Mouse (Mus musculus) liver, embryonic 11.5 days (tissue): ENCODE measurements around the gene Foxd2. TPM values are rescaled to one million over a fixed set of nuclear protein-coding genes. Genes with fewer than 3 reads are reported as not detected.

Experiments used
- ATAC-seq: fragments of 200-750 bp; cut with Nextera tagmentation; replicated peaks from 2 replicates; pipeline ENCODE4 v1.8.0; 2017; ENCODE audit warnings: moderate number of reproducible peaks, mild to moderate bottlenecking, moderate TSS enrichment, moderate library complexity; ENCODE audit not compliant: low FRiP score
- DNase-seq: peaks from one replicate; pipeline ENCODE4 v3.0.0-alpha.2; 2017; ENCODE audit warnings: low spot score
- H3K27ac ChIP-seq: fragments of 300-500 bp; sonication (generic); 2 replicates; pipeline ENCODE4 v1.5.1; 2014; ENCODE audit warnings: mild to moderate bottlenecking, low read depth, low read length, control low read depth
- H3K27me3 ChIP-seq: fragments of 300-500 bp; sonication (generic); replicated peaks from 2 replicates; pipeline ENCODE4 v1.6.1; 2014; ENCODE audit warnings: low read length, mixed read lengths; ENCODE audit not compliant: control insufficient read depth, insufficient read depth
- H3K36me3 ChIP-seq: fragments of 300-500 bp; sonication (generic); 2 replicates; pipeline ENCODE4 v1.6.1; 2014; ENCODE audit warnings: mild to moderate bottlenecking, low read length, moderate library complexity, mixed read lengths; ENCODE audit not compliant: control insufficient read depth, insufficient read depth
- H3K4me1 ChIP-seq: fragments of 300-500 bp; sonication (generic); replicated peaks from 2 replicates; pipeline ENCODE4 v1.6.1; 2014; ENCODE audit warnings: low read length, mixed read lengths; ENCODE audit not compliant: control insufficient read depth, insufficient read depth
- H3K4me2 ChIP-seq: fragments of 300-500 bp; sonication (generic); 2 replicates; pipeline ENCODE4 v1.6.1; 2014; ENCODE audit warnings: mild to moderate bottlenecking, control low read depth, moderate library complexity
- H3K4me3 ChIP-seq: fragments of 300-500 bp; sonication (generic); 2 replicates; pipeline ENCODE4 v1.5.1; 2014; ENCODE audit warnings: low read depth, low read length, control low read depth
- H3K9ac ChIP-seq: fragments of 300-500 bp; sonication (generic); 2 replicates; pipeline ENCODE4 v1.6.1; 2014; ENCODE audit warnings: low read depth, low read length, control low read depth
- H3K9me3 ChIP-seq: fragments of 300-500 bp; sonication (generic); 2 replicates; pipeline ENCODE4 v1.6.1; 2016; ENCODE audit warnings: low read length, inconsistent platforms, mixed read lengths; ENCODE audit not compliant: control insufficient read depth
- WGBS: fragments of 180-500 bp; shearing (Covaris S2); extraction: QIAGEN DNeasy Blood & Tissue Kit; methylation state at CpG from one replicate; pipeline ENCODE4 v1.1.7; 2014; 5-methylcytosine and 5-hydroxymethylcytosine counted together
- polyA plus RNA-seq: library from polyadenylated mRNA; unstranded; fragments of >200 nt; fragmentation: Nextera tagmentation; extraction: Ambion mirVana; gene quantifications from 2 replicates; pipeline ENCODE4 v1.2.1, GENCODE M21; 2014

The Foxd2 gene
- polyA plus RNA-seq, 1 experiment from 2014 or later: 0.05 TPM

DNA sequence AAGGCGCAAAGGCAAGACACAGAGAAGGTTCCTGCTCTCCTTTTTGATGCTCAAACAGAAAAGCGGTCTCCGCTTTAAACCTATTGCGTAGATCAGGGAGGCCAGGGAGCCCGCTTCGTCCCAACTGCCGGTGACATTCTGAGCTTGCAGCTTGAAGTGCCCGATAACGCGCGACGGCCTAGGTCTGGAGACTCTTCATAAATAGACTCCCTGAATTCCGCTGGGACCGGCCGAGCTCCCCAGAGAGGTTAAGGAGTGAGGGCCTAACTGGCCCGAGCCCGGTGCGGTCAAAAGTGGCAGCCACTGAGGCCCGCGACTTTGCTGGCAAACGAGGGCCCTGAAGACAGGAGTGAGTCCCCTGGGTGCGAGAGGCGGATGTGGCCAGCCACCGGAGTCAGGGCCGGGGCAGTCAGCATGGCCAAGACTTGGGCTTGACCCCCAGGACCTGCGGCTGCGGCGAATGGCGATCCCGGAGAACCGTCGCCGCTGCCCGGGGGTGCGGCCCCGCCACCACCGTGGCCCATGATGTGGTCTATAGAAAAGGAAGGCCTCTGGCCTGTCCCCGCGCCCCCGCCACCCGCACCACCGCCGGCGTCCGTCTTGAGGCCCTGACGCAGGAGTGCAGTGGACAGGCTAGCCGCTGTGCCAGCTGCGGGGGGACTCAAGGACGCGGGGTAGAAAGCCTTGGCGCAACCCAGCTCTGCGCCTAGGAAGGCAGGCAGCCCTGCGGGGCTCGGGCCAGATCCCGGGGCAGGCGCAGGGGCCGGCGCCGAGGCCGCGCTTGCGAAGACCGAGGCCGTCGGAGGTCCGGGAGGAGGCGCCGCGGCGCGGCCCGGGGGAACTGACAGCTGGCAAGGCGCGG lies 1.4 kb downstream of the Foxd2 start:
- no peaks in the 10 kb centered on the region for H3K36me3 ChIP-seq
- no peaks in the 10 kb centered on the region for H3K9me3 ChIP-seq
- no peak overlapping the region for H3K27ac ChIP-seq
- H3K9ac ChIP-seq: no peak overlapping the region
- H3K4me2 ChIP-seq: peak overlapping the region; percentile 90
- no peak for DNase-seq
- peak overlapping the region; percentile 60 for H3K4me3 ChIP-seq
- H3K27me3 ChIP-seq: peaks cover 99% of the 10 kb centered on the region
- 2% methylated on average over 73 of the region's 74 CpGs for WGBS
- H3K4me1 ChIP-seq: peaks cover 7% of the 10 kb centered on the region; the same call in 1 of the 2 replicates
- no peak for ATAC-seq

DNA sequence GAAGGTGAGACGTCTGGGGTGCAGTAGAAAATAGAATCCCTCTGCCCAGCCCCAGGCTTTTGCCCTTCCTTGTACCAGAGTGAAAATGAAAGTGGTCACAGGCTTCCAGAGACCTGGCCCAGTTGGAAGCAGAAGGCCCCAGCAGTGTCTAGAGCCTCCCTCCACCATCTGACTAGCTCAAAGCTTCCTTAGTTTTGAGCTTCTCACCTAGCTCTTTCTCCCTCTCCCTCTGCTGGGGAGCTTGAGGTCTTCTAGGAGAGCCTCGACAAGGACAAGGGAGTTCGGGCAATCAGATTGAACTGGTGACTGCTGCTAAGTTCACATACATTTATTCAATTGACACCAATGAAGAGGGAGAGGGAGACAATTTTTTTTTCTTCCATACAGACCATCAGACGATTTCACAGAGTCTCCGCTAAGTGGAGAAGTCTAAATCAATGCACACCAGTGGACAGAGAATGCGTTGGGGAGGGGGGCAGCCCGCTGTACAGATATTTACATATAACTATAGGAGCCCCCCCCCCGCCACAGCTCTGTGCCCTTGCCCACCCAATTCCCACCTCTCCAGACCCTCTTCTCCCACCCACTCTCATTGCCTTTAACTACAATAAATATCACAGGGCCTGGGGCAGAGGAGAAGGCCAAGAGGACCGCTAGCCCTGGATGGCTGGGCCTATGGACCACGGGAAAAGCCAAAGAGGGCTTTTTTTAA lies 2.5 kb downstream of the Foxd2 start:
- Histone ChIP-seq H3K4me2 (no peak overlapping the region), H3K9ac (no peak overlapping the region), H3K27ac (no peak overlapping the region), H3K4me3 (no peak overlapping the region), H3K27me3 (peaks cover 99% of the 10 kb centered on the region), H3K36me3 (no peaks in the 10 kb centered on the region), H3K9me3 (no peaks in the 10 kb centered on the region), H3K4me1 (peaks cover 7% of the 10 kb centered on the region; the same call in 1 of the 2 replicates)
- 13% methylated on average over 10 of the region's 10 CpGs for WGBS
- DNase-seq (no peak), ATAC-seq (no peak)

- H3K9me3 ChIP-seq: no peaks in the 10 kb centered on the region
- H3K9ac ChIP-seq: no peak overlapping the region
- peaks cover 99% of the 10 kb centered on the region for H3K27me3 ChIP-seq
- DNase-seq (no peak), ATAC-seq (no peak)
- H3K4me1 ChIP-seq: peaks cover 7% of the 10 kb centered on the region; the same call in 1 of the 2 replicates
- no peak overlapping the region for H3K27ac ChIP-seq
- H3K36me3 ChIP-seq: no peaks in the 10 kb centered on the region
- no peak overlapping the region for H3K4me2 ChIP-seq
- H3K4me3 ChIP-seq: no peak overlapping the region
- WGBS: 50% methylated on average over 3 of the region's 3 CpGs
Observed at GRCm38 (mm10) chr4:114905501-114905900, 3.2 kb downstream of the Foxd2 start.

GRCm38 (mm10) chr4:114903422-114903782 lies 5.3 kb downstream of the Foxd2 start:
- H3K9ac ChIP-seq: no peak overlapping the region
- WGBS: 3% methylated on average over 11 of the region's 11 CpGs
- H3K36me3 ChIP-seq: no peaks in the 10 kb centered on the region
- no peak overlapping the region for H3K4me2 ChIP-seq
- no peak for ATAC-seq
- H3K4me3 ChIP-seq: no peak overlapping the region
- peaks cover 5% of the 10 kb centered on the region; the same call in 1 of the 2 replicates for H3K4me1 ChIP-seq
- no peak for DNase-seq
- H3K27me3 ChIP-seq: peaks cover 100% of the 10 kb centered on the region
- H3K27ac ChIP-seq: no peak overlapping the region
- no peaks in the 10 kb centered on the region for H3K9me3 ChIP-seq

GRCm38 (mm10) chr4:114902641-114903421 lies 5.8 kb downstream of the Foxd2 start:
- DNase-seq: peak; percentile 45
- H3K4me3 ChIP-seq: no peak overlapping the region
- H3K9ac ChIP-seq: no peak overlapping the region
- peaks cover 100% of the 10 kb centered on the region for H3K27me3 ChIP-seq
- H3K27ac ChIP-seq: no peak overlapping the region
- H3K4me1 ChIP-seq: peaks cover 2% of the 10 kb centered on the region; the same call in 1 of the 2 replicates
- no peaks in the 10 kb centered on the region for H3K9me3 ChIP-seq
- no peaks in the 10 kb centered on the region for H3K36me3 ChIP-seq
- ATAC-seq: no peak
- no peak overlapping the region for H3K4me2 ChIP-seq
- WGBS: 3% methylated on average over 39 of the region's 39 CpGs

DNA sequence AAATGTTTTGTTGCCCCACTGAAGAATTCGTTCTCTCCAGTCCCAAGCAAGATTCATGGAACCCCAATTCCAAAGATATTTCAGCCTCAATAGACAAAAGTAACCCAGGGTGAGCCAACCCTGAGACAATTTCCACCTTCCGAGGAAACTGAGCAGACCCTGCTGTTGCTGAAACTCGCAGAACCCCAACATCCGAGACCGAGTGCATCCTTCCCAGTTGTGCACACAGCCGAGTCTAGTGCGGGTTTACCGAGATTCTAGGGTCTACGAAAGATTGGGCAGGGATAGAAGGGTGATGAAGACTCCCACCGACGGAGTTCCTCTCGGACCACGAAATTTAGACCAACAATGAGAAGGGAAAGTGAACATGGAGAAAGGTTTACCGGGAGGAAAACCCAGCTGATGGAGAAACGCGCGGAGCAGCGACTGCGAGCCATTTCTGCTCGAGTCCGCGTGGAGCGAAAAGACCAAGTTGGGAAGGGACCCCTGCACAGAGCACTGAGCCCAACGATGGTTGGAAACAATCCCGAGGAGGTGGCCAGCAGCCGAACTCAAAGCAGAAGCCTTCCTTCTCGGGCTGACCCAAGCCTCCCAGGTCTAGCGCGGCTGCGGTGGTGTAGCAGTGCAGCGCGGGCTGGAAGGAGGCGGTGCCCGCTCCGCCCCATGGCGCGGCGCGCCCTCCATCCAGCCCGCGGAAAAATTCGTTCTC lies 6.9 kb downstream of the Foxd2 start:
- DNase-seq (peak; percentile 47), ATAC-seq (no peak)
- H3K36me3 ChIP-seq: no peaks in the 10 kb centered on the region
- WGBS: 2% methylated on average over 42 of the region's 42 CpGs
- H3K27ac ChIP-seq: no peak overlapping the region
- H3K27me3 ChIP-seq: peaks cover 98% of the 10 kb centered on the region
- no peak overlapping the region; the same call in 1 of the 2 replicates for H3K4me3 ChIP-seq
- no peaks in the 10 kb centered on the region for H3K9me3 ChIP-seq
- no peak overlapping the region for H3K9ac ChIP-seq
- H3K4me1 ChIP-seq: no peaks in the 10 kb centered on the region
- H3K4me2 ChIP-seq: peak overlapping the region; percentile 26; the same call in 1 of the 2 replicates

DNA sequence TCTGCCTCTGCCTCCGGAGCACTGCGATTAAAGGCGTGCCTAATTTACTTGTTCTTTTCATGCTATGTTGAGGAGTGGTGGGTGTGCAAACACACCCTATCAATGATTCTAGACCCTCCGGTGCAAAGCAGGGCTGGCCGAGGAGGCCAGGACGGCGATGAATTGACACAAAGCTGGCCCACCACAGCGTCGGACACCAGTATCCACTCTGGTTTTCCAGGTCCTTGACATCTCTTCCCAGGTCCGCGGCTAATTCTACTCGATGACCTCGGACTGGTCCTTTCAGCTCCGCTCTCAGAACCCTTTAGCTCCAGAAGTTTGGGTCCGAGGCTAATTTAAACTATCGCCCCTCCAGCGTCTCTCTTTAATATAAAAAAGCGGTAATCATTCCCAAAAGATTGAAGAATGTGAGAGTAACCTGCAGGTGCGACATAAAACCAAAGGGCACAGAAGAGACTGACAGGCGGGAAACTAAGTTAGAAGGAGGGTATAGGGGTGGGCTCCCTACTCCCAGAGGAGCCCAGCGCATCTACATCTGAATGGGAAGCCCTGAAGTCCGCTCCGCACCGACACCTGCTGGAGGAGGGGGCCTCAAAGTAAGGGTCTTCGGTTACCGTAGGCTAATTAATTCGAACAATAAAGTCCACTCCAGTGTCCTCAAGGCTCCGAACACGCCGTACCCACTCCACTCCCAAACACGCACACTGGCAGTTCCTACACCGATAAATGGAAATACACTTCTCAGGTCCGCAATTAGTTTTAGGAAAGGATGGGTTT lies 7.6 kb downstream of the Foxd2 start:
- Histone ChIP-seq H3K4me2 (no peak overlapping the region), H3K9ac (no peak overlapping the region), H3K27me3 (peaks cover 95% of the 10 kb centered on the region), H3K27ac (no peak overlapping the region), H3K4me1 (no peaks in the 10 kb centered on the region), H3K4me3 (no peak overlapping the region), H3K9me3 (no peaks in the 10 kb centered on the region), H3K36me3 (no peaks in the 10 kb centered on the region)
- DNase-seq (no peak), ATAC-seq (no peak)
- WGBS: 5% methylated on average over 33 of the region's 33 CpGs
